Mouse (Mus musculus): Measurements from ENCODE around the gene Dpysl4.

DNA sequence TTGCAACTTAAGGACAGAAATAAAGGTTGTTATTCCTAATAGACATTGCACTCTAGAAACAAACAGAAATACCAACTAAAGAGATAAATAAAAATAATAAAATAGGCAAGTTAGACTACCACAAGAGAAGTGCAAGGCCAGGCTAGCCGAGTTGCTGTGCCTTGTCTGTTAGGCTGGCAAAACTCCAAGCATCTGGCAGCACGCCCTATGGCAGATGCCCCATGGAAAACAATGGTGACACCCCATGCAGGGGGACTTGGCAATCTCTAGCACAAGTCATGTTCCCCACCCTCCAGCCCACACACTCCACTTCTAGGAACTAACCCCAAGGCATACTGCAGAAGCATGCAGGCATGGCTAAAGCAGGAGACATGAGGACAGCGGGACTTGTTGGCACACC lies 47.6 kb downstream of the Dpysl4 start:
- TF ChIP-seq CTCF (IDR thresholded peaks at IDR 0.05; ENCODE audit: low read depth) = no peak
- no peak for TF ChIP-seq EP300 (IDR thresholded peaks at IDR 0.05; ENCODE audit: low read depth)

All from liver, postnatal 0 days (tissue).